Mouse (Mus musculus): Measurements from ENCODE around the gene Abl1.

Abl1 gene

DNA sequence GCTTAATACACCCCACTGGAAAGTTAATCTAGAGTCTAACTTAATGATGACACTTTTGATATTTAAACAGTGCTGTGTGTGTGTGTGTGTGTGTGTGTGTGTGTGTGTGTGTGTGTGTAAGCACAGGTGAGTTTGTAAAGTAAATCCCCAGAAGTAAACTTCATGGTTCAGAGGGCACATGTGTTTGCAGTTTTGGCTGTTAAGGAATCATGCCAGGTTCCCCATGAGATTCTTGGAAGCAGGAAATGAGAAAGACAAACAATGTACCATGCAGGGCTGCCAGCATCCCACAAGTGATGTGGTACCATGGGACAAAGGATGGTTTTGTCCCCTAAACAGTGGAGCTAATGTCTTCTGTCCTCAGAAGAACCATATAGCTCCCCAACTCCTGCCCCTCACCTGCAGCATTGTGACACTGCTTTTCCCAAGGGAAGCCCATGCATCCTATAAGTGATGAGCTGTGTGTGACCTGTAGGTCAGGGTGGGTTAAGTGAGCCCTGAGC lies 57.6 kb downstream of the Abl1 start:
- no peak for DNase-seq (ENCODE audit: low read depth, low spot score)

DNA sequence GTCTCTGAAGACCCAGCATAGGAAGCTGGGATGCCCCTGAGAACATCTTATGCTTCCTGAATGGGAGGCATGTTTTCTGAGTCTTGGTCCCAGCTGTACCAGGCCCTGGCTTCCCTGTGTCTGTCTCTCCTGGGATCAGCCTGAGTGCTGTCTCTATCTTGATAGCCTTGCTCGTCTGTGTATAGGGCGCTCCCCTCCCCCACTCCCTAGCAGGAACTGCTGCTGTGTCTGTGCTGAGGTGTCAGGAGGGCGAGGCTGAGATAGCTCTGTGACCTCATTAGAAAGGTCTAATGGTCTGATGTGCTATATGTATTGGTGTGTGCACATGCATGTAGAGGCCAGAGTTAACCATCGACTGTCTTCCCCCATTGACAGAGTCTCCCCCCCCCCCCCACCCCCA lies 58.7 kb downstream of the Abl1 start:
- DNase-seq (ENCODE audit: low read depth, low spot score), result no peak

- peak; percentile 66 for DNase-seq (ENCODE audit: low read depth, low spot score)
These were observed 61.0 kb downstream of the Abl1 start for GRCm38 (mm10) chr2:31749046-31749709.

GRCm38 (mm10) chr2:31750133-31750532 lies 62.0 kb downstream of the Abl1 start:
- no peak for DNase-seq (ENCODE audit: low read depth, low spot score)

GRCm38 (mm10) chr2:31757472-31757871 lies 69.3 kb downstream of the Abl1 start:
- no peak for DNase-seq (ENCODE audit: low read depth, low spot score)

DNA sequence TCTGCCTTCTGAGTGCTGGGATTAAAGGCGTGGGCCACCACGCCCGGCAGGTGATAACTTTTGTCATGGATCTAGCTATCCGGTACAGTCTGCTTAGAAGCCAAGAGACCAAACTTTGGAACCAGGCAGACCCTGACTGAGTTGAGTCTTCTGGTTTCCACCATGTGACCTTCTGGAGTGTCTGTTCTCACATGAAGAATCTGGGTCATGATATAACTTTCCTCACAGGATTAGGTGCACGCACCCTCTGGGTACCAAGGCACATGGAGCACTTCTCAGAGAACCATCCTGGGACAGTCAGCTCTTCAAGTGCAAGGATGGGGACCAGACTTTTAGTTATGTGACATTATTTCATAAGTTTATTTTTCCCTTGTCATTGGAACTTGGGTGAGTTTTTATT lies 70.8 kb downstream of the Abl1 start:
- no peak for DNase-seq (ENCODE audit: low read depth, low spot score)

- peak; percentile 84 for DNase-seq (ENCODE audit: low read depth, low spot score)
These were observed 71.7 kb downstream of the Abl1 start for GRCm38 (mm10) chr2:31759751-31760460.

DNA sequence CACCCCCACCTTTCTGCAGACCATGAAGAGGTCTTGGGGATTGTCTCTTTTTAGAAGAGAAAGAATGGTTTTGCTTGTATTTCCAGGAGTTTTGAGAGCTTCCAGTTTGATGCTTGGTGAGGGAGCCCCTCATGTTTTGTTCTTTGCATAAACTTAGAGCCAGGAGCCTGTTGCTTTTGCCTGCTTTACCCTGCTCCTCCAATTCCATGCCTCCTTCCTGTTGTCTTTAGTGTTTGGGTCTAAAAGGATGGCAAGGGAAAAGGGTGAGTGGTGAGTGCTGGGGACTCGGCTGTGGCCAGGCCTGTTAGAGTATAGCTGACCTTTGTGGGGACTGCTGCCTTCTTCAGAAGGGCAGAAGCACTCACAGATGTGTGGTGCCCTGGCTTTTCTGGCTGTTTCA lies 72.3 kb downstream of the Abl1 start:
- no peak for DNase-seq (ENCODE audit: low read depth, low spot score)

DNA sequence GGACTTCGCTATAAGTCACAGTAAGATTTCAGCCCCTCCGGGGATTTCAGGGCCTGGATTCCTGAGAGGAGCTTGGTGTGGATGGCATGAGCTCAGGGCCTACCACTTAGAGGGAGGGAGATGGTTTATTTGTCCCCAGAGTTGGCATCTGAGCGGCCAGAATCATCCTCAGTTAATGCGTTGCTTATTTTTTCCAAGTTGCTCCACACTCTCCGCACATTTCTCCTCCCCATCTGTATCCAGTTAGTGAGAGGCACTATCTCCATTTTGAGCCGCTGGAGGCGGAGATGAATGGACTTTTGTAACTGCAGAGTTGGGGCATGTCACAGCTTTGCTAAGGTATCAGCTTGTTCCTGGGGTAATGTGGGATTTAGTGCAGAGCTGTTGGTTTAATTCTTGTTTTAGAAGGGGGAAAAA lies 72.9 kb downstream of the Abl1 start:
- DNase-seq (ENCODE audit: low read depth, low spot score), result no peak

- no peak for DNase-seq (ENCODE audit: low read depth, low spot score)
These were observed 73.4 kb downstream of the Abl1 start for GRCm38 (mm10) chr2:31761585-31761984.

DNA sequence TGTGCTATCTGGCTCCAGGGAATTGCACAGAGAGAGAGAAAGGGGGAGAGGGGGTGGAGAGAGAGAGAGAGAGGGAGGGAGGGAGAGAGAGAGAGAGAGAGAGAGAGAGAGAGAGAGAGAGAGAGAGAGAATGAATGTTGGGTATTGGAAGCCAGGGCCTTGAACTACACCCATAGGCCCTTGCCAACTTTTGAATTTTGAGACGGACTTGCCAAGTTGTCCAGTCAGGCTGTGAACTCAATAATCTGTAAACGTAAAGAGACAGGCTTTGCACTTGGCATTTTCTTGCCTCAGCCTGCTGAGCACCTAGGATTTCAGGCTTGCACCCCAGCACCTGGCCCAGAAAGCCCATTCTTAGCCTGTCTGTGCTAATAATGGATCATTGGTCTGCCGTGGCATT lies 74.0 kb downstream of the Abl1 start:
- no peak for DNase-seq (ENCODE audit: low read depth, low spot score)

- DNase-seq (ENCODE audit: low read depth, low spot score), result no peak
These were observed 74.7 kb downstream of the Abl1 start for GRCm38 (mm10) chr2:31762853-31763252.

DNA sequence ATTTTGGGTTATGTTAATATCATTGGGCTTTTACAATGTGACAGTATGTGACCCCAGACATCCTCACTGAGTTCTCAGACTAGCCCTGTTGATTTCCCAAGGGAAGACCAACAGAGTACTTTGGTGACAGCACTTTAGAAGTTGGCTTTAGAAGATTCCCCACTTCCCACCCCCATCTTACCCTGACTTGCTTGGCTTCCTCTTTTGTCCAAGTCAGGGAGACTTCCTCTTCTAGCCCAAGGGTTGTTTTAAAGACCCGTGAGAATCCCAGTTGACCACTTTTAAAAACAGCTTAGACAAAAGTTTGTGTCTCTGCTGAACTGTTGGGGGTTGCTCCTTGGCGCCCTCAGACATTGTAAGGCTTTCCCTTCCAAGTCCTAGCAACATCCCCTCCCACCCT lies 75.1 kb downstream of the Abl1 start:
- DNase-seq (ENCODE audit: low read depth, low spot score), result no peak

GRCm38 (mm10) chr2:31767104-31767503 lies 78.9 kb downstream of the Abl1 start:
- DNase-seq (ENCODE audit: low read depth, low spot score), result no peak

DNA sequence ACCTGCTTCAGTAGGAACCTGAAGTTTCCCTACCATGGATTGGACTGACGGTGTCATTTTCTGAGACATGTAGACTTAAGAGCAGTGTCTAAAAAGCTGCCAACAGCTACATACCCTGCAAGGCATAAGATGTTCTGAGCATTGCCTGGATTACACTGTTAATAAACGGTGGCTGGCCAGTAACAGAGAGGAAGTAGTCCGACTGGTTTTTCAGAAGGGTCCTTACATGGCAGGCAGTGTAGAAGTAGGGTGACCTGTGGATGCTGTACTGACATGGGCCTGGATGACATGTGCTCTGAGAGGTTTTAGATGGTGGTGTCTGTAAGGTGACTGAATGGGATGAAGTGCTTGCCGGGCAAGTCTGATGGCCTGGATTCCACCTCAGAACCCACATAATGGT lies 79.6 kb downstream of the Abl1 start:
- DNase-seq (ENCODE audit: low read depth, low spot score), result no peak

GRCm38 (mm10) chr2:31769115-31769514 lies 80.9 kb downstream of the Abl1 start:
- DNase-seq (ENCODE audit: low read depth, low spot score), result no peak

DNA sequence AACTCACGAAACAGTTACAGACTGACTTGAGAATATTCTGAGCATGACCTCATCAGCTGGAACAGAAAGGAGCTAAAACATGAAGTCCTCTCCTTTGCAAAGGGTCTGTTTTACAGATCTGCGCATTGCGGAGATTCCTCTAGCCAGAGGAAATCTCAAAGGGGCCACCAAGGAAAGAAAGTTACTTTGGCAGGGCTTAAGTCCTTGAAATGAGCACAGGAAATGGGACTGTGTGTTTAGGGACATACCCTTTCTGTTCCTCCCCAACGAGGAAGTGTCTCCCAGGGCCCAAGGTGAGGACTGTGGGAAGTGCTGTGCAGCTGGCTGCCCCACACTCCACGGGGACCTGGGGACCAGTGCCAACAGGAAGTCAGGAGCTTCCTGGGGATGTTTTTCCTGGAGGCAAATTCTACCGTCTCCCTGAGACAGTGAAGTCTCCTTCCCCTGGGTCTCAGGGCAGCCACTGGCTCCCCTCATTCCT lies 81.5 kb downstream of the Abl1 start:
- no peak for DNase-seq (ENCODE audit: low read depth, low spot score)

DNA sequence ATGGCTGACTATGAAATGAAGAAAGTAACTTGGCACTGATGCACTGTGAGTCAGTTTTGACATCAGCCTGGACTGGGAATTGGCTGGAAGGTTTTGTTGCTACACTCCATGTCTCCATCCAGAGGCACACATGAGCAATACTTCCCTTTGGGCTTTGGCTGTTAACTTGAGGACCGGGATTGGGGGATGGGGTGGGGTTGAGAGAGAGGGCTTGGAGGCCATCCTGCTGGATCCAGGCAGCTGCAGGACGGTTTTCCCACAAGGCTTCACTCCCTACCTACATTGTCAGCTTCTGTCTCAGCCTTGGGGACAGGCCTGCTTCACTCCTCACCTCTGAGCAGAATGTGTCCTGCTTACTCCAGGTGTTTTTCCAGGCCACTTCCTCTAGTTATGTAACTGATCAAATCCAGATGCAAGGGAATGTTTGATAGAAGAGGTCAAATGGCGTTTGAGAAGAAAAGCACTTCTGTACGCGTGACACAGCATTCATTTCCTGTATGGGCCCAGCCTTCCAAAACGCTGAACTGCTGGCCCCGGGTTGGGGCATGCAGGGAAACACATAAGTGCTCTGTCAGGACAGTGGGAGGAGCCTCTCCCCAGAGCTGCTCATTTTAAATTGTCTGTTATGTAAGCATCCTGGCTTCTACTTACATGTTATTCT lies 82.7 kb downstream of the Abl1 start:
- peak; percentile 50 for DNase-seq (ENCODE audit: low read depth, low spot score)

DNA sequence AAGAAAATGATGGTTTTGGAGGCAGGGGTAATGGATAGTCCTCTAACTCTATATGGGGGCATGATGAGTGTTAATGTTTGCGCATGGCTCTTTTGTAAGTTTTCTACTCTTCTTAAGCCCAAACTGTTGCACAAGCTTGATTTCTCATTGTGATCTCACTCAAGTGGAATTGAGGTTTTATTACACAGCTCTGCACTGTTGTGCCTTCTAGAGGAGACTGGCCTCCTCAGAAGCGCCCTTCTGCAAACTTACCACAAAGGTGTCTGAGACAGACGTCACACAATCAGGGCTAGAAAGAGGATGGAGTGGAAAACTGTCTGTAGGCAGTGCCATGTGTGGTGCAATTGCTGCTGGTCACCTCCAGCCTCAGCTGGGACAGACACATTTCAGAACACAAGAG lies 88.3 kb downstream of the Abl1 start:
- no peak for DNase-seq (ENCODE audit: low read depth, low spot score)

DNA sequence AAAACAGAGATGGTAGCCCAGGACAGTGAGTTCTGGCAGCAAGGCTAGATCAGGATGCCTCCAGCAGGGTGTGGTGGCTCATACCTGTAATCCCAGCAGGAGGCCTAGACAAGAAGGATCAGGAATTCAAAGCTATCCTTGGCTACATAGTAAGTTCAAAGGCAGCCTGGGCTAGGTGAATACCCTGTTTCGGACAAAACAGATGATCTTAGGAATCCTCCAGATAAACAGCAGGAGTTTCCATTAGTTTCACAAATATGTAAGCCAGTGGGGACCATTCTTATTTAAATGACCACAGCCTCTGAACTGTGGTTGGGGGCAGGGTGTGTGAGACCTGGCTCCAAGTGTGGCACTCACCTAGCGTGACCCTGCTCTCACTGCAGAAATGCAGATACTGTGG lies 91.1 kb downstream of the Abl1 start:
- no peak for DNase-seq (ENCODE audit: low read depth, low spot score)

GRCm38 (mm10) chr2:31782958-31783602 lies 94.9 kb downstream of the Abl1 start:
- no peak for DNase-seq (ENCODE audit: low read depth, low spot score)

GRCm38 (mm10) chr2:31785074-31785473 lies 96.9 kb downstream of the Abl1 start:
- DNase-seq (ENCODE audit: low read depth, low spot score), result peak; percentile 66
